Mouse (Mus musculus) adrenal gland, postnatal 14 days (tissue): ENCODE results near the gene Spg7. TPM values are rescaled to one million over a fixed set of nuclear protein-coding genes. Genes with fewer than 3 reads are reported as not detected.

Source experiments
- DNase-seq: peaks from one replicate; pipeline ENCODE4 v3.0.0; 2021; ENCODE audit warnings: mixed read lengths
- microRNA-seq, 2 experiments: library from miRNA; unstranded; fragments of <30 nt; microRNA quantifications; one replicate each; pipeline ENCODE4 v1.2.0; 2021
- total RNA-seq: library from RNA; stranded (reverse); gene quantifications from 2 replicates; pipeline ENCODE4 v1.2.3, GENCODE M21; 2021

The Spg7 gene
- total RNA-seq, 1 experiment from 2014 or later: 79.6 TPM

DNA sequence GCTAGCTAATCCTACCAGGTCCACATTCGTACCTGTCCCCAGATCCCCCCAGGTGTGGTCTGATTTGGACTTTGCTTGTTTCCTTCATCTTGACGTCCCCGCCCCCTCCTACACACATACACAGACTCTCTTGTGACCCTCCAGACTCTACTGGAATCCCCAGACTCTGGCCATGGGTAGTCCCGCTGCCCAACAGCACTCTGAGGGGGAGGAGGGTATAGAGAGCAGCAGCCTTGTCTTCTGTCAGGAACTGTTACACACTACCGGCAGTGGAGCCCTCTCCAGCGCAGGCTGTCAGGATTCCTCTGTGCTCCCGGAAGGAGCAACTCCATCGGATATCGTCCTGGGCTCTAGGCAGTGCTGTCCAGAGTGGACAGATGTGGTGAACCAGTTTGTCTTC lies 68.3 kb downstream of the Spg7 start:
- DNase-seq: no peak

GRCm38 (mm10) chr8:123132953-123133352 lies 70.2 kb downstream of the Spg7 start:
- DNase-seq: no peak

DNA sequence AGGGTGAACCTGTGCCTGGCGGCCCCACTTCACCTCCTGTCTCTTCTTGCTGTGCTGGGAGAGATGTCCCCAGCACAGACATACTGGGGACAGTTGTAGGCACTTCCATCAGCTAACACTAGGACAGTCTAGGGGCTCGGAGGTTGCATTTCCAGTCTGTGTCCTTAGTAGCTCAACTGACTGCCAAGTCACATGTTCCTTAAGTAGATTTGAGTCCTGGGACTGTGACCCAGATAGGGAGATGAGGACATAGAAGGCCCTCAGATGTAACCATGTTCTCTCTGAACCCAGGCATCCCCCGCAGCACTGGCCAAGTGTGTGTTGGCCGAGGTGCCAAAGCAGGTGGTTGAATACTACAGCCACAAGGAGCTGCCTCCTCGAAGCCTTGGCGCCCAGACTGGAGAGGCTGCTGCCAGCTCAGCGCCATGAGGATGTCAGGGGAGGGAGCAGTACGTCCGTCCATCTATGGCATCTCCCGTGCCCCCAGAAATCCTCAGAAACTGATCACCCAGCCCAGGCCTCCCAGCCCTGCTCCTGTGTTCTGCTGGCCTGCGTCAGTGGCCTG lies 71.5 kb downstream of the Spg7 start:
- no peak for DNase-seq

DNA sequence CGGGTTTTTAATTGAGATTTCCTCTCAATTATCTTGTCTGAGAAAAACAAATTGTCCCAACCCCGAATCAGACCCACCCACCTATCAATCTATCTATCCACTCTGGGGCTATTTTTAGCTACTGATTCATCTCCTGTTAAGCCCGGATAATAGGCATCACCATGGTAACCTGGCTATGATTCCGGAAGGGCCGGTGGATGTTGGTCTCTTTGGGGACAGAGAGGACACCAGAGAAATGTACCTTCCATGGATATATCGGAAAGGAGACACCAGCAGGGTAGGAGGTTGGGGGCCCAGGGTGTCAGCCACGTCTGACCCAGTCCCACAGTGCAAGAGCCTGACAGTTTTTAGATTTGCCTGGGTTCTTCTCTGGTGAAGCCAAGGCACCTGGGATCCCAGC lies 72.7 kb downstream of the Spg7 start:
- DNase-seq: peak; percentile 58

DNA sequence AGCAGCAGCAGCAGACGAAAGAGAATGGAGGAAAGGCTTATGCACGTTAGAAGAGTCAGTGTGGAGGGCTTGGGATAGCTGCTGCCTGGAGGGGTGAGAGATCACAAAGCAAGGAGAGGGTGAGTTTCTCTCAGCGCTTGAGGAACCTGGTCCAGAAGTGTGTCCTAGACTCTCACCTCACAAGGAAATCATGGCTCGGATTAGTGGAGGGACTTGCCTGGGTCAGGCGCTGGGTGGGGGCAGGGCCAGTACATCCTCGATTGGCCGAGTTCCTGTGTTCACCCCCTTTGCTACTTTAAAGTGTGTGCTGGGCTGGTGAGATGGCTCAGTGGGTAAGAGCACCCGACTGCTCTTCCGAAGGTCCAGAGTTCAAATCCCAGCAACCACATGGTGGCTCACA lies 73.1 kb downstream of the Spg7 start:
- no peak for DNase-seq

- no peak for DNase-seq
These were observed 73.5 kb downstream of the Spg7 start for GRCm38 (mm10) chr8:123136287-123136686.

DNA sequence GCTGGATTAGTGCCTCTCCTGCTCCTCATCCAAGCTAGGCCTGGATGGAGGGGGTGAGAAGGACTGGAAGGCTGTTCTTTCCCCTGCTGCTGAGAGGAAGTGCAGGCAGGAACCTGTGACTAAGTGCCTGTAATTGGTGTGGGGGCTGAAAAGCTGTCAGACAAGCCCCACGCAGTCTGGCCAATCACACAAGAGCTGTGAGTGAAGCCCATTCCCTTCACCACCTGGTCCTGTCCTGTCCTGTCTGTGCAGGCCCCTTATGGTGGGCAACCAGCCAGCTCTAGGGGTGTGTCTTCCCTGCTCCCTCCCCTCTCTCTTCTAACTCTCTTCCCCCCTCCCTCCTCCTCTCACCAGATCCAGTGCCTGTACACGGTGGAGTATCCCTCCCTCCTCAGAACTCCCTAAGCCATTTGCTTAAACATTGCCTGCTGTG lies 74.9 kb downstream of the Spg7 start:
- DNase-seq: peak; percentile 76

DNA sequence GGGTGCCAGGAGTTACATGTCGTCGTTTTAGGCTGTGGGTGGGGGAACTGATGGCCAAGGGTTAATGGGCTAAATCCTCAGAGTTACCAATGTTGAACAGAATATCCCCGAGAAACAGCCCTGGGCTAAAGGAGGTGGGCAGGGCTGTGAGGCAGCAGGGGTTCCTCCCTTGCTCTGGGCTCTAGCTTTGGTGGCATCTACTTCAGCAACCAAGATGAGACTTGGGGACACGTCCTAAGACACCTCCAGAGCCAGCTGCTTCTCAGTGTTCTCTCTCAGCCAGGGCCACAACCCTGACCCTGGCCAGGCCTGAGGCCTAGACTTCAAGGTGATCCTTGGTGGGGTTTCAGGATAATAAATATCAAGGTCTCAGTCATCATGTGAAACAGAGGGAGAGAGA lies 76.0 kb downstream of the Spg7 start:
- DNase-seq: no peak

- DNase-seq: peak; percentile 91
These were observed 79.2 kb downstream of the Spg7 start for GRCm38 (mm10) chr8:123141741-123142462.

DNA sequence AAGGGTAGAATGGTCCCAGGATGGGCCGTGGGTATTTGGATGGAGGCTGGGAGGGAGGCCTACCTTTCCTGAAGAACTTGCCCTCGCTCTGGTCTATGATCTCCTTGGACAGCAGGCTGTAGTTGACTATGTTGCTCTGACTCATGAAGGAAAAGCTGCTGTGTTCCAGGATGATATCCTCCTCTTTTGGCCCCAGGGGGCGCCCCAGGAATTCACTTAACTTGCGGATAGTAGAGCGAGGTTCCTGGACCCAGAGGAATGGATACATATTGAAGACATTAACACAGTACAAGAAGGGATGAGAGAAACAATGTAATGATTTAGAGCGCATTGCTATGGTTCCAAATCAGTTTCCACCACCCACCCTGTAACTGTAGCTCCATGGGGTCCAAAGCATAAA lies 82.5 kb downstream of the Spg7 start:
- DNase-seq: peak; percentile 79

- no peak for DNase-seq
These were observed 83.6 kb downstream of the Spg7 start for GRCm38 (mm10) chr8:123146390-123146789.

Small RNA genes within 50 kb of the gene (microRNA-seq; reads per million reads assigned to microRNA genes)
- 0 to 0.38 reads per million in 2 experiments for gene Mir7079
- 0 to 3.0 reads per million in 2 experiments for gene Mir7080

Other genes with a start within 250 kb of the Spg7 start
- gene Cdh15, start 215.0 kb upstream of the Spg7 start, total RNA-seq: 0.19 and 0.41 TPM in 2 replicates
- 90.6 and 102 TPM in 2 replicates for gene Ankrd11, start 20.7 kb upstream of the Spg7 start, total RNA-seq
- 587 and 646 TPM in 2 replicates for gene Rpl13, start 39.4 kb downstream of the Spg7 start, total RNA-seq
- gene Cpne7, start 54.4 kb downstream of the Spg7 start, total RNA-seq: 6.0 and 7.0 TPM in 2 replicates
- gene Sult5a1, start 95.4 kb downstream of the Spg7 start, total RNA-seq: 8.8 and 10.1 TPM in 2 replicates
- gene Dpep1, start 123.3 kb downstream of the Spg7 start, total RNA-seq: 33.6 and 54.6 TPM in 2 replicates
- 75.4 and 100 TPM in 2 replicates for gene Chmp1a, start 149.8 kb downstream of the Spg7 start, total RNA-seq
- 2.6 and 4.9 TPM in 2 replicates for gene Spata33, start 149.9 kb downstream of the Spg7 start, total RNA-seq
- gene Cdk10, start 161.9 kb downstream of the Spg7 start, total RNA-seq: 53.1 and 57.7 TPM in 2 replicates
- 12.2 and 18.7 TPM in 2 replicates for gene Spata2l, start 173.3 kb downstream of the Spg7 start, total RNA-seq
- 20.4 and 21.5 TPM in 2 replicates for gene Zfp276, start 191.3 kb downstream of the Spg7 start, total RNA-seq
- gene Vps9d1, start 191.4 kb downstream of the Spg7 start, total RNA-seq: 24.0 and 29.3 TPM in 2 replicates